Mouse (Mus musculus) stomach, embryonic 16.5 days (tissue): ENCODE data around the gene Inpp5d. TPM values are rescaled to one million over a fixed set of nuclear protein-coding genes. Genes with fewer than 3 reads are reported as not detected.

Experiments
- ATAC-seq: fragments of 200-750 bp; cut with Nextera tagmentation; 2 replicates; pipeline ENCODE4 v1.8.0; 2017; ENCODE audit warnings: moderate number of reproducible peaks, moderate TSS enrichment; ENCODE audit not compliant: insufficient read depth, low FRiP score
- H3K27ac ChIP-seq: fragments of 300-500 bp; sonication (generic); 2 replicates; pipeline ENCODE4 v1.5.1; 2014; ENCODE audit warnings: low read length
- H3K27me3 ChIP-seq: fragments of 300-500 bp; sonication (generic); 2 replicates; pipeline ENCODE4 v1.6.1; 2014; ENCODE audit warnings: low read length, control low read depth, mixed read lengths; ENCODE audit not compliant: control insufficient read depth, insufficient read depth
- H3K36me3 ChIP-seq: fragments of 300-500 bp; sonication (generic); 2 replicates; pipeline ENCODE4 v1.6.1; 2014; ENCODE audit warnings: low read length; ENCODE audit not compliant: control insufficient read depth, insufficient read depth
- H3K4me1 ChIP-seq: fragments of 300-500 bp; sonication (generic); 2 replicates; pipeline ENCODE4 v1.6.1; 2014; ENCODE audit warnings: low read length, control low read depth, mixed read lengths; ENCODE audit not compliant: control insufficient read depth, insufficient read depth
- H3K4me2 ChIP-seq: fragments of 300-500 bp; sonication (generic); 2 replicates; pipeline ENCODE4 v1.6.1; 2014; ENCODE audit warnings: low read depth, low read length, mixed read lengths
- H3K4me3 ChIP-seq: fragments of 300-500 bp; sonication (generic); replicated peaks from 2 replicates; pipeline ENCODE4 v1.5.1; 2014; ENCODE audit warnings: mild to moderate bottlenecking, low read length
- H3K9ac ChIP-seq: fragments of 300-500 bp; sonication (generic); 2 replicates; pipeline ENCODE4 v1.6.1; 2014; ENCODE audit warnings: low read length
- H3K9me3 ChIP-seq: fragments of 300-500 bp; sonication (generic); replicated peaks from 2 replicates; pipeline ENCODE4 v1.6.1; 2016; ENCODE audit warnings: low read length, control low read depth; ENCODE audit not compliant: control insufficient read depth
- WGBS: fragments of 180-500 bp; shearing (Covaris S2); extraction: QIAGEN DNeasy Blood & Tissue Kit; methylation state at CpG from one replicate; pipeline ENCODE4 v1.1.7; 2014; 5-methylcytosine and 5-hydroxymethylcytosine counted together
- polyA plus RNA-seq: library from polyadenylated mRNA; unstranded; fragments of >200 nt; fragmentation: Nextera tagmentation; extraction: Ambion mirVana; gene quantifications from 2 replicates; pipeline ENCODE4 v1.2.1, GENCODE M21; 2015

Inpp5d gene
- polyA plus RNA-seq, 1 experiment from 2014 or later = 8.6 TPM

- Histone ChIP-seq H3K36me3 (no peaks in the 10 kb centered on the region), H3K9ac (no peak overlapping the region), H3K4me3 (no peak overlapping the region), H3K9me3 (no peaks in the 10 kb centered on the region), H3K4me2 (no peak overlapping the region), H3K4me1 (no peaks in the 10 kb centered on the region), H3K27me3 (no peaks in the 10 kb centered on the region), H3K27ac (no peak overlapping the region)
- WGBS = 69% methylated on average over 6 of the region's 6 CpGs
- ATAC-seq = no peak
These were observed 12.1 kb downstream of the Inpp5d start for GRCm38 (mm10) chr1:87632163-87632562.

DNA sequence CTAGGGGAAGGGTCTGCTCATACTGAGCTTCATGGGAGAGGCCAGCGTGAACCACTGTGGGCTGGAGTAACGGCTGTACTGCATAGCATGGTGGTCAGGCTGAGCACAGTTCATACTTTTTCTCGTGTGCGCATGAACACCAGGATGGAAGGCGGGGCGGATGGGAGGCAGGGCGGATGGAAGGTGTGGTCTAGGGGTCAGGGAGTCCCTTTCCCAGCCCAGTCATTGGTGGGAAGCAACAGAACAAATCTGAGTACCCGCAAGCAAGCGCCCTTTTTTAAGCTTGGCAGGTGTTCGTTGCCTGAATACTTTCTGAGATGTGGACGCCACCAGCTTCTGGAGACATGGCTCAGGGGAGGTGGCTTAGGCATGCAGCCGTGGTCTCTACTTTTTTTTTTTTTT is 16.6 kb downstream of the Inpp5d start:
- H3K4me2 ChIP-seq = no peak overlapping the region
- no peak overlapping the region for H3K9ac ChIP-seq
- no peaks in the 10 kb centered on the region for H3K4me1 ChIP-seq
- no peaks in the 10 kb centered on the region for H3K36me3 ChIP-seq
- WGBS = 77% methylated on average over 12 of the region's 12 CpGs
- H3K4me3 ChIP-seq = no peak overlapping the region
- no peaks in the 10 kb centered on the region for H3K9me3 ChIP-seq
- no peak for ATAC-seq
- no peaks in the 10 kb centered on the region for H3K27me3 ChIP-seq
- H3K27ac ChIP-seq = no peak overlapping the region

GRCm38 (mm10) chr1:87637121-87637877 is 17.2 kb downstream of the Inpp5d start:
- no peaks in the 10 kb centered on the region for H3K27me3 ChIP-seq
- WGBS = 84% methylated on average over 4 of the region's 4 CpGs
- H3K9ac ChIP-seq = no peak overlapping the region
- no peak overlapping the region for H3K27ac ChIP-seq
- H3K9me3 ChIP-seq = no peaks in the 10 kb centered on the region
- H3K4me3 ChIP-seq = no peak overlapping the region
- H3K4me2 ChIP-seq = no peak overlapping the region
- no peaks in the 10 kb centered on the region for H3K4me1 ChIP-seq
- peak; percentile 85 for ATAC-seq
- H3K36me3 ChIP-seq = no peaks in the 10 kb centered on the region

- Histone ChIP-seq H3K9ac (no peak overlapping the region), H3K4me1 (no peaks in the 10 kb centered on the region), H3K27ac (no peak overlapping the region), H3K4me3 (no peak overlapping the region), H3K36me3 (no peaks in the 10 kb centered on the region), H3K9me3 (no peaks in the 10 kb centered on the region), H3K4me2 (no peak overlapping the region), H3K27me3 (no peaks in the 10 kb centered on the region)
- peak; percentile 57; the same call in 1 of the 2 replicates for ATAC-seq
- WGBS = 74% methylated on average over 4 of the region's 4 CpGs
These were observed 17.9 kb downstream of the Inpp5d start for GRCm38 (mm10) chr1:87637878-87638600.

- peak overlapping the region; percentile 66 for H3K27ac ChIP-seq
- no peak overlapping the region for H3K4me3 ChIP-seq
- 78% methylated on average over 8 of the region's 8 CpGs for WGBS
- no peak overlapping the region for H3K4me2 ChIP-seq
- no peak overlapping the region for H3K9ac ChIP-seq
- no peaks in the 10 kb centered on the region for H3K4me1 ChIP-seq
- H3K27me3 ChIP-seq = no peaks in the 10 kb centered on the region
- ATAC-seq = no peak
- H3K36me3 ChIP-seq = no peaks in the 10 kb centered on the region
- H3K9me3 ChIP-seq = no peaks in the 10 kb centered on the region
These were observed 19.6 kb downstream of the Inpp5d start for GRCm38 (mm10) chr1:87639724-87640123.

GRCm38 (mm10) chr1:87640165-87640661 is 20.1 kb downstream of the Inpp5d start:
- Histone ChIP-seq H3K4me1 (no peaks in the 10 kb centered on the region), H3K27ac (peak overlapping the region; percentile 66), H3K9ac (no peak overlapping the region), H3K4me2 (no peak overlapping the region), H3K27me3 (no peaks in the 10 kb centered on the region), H3K36me3 (no peaks in the 10 kb centered on the region), H3K4me3 (no peak overlapping the region), H3K9me3 (no peaks in the 10 kb centered on the region)
- no peak for ATAC-seq
- WGBS = 60% methylated on average over 17 of the region's 17 CpGs

DNA sequence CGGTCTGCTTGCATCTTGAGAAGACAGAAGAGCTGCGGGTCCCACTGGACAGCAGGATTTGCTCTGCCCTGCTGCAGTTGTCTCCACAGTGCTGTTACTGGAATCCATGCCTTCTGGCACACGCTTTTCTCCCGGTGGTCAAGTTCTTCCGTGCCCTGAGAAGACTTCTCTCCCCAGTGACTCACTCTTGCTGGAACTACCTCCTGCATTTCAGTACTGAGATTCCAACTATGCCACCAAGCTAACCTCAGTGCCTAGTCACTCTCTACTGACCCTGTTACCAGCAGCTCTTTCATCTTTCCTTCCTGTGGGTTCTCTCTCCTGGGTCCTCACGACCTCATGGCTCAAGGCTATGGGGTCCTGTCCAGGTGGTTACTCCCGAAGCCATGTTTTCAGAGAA is 22.9 kb downstream of the Inpp5d start:
- Histone ChIP-seq H3K36me3 (no peaks in the 10 kb centered on the region), H3K9me3 (no peaks in the 10 kb centered on the region)
- no peak for ATAC-seq

GRCm38 (mm10) chr1:87645041-87645440 is 24.9 kb downstream of the Inpp5d start:
- no peak for ATAC-seq
- H3K36me3 ChIP-seq = no peaks in the 10 kb centered on the region
- no peaks in the 10 kb centered on the region; the same call in 1 of the 2 replicates for H3K4me1 ChIP-seq
- no peaks in the 10 kb centered on the region for H3K9me3 ChIP-seq
- H3K27ac ChIP-seq = no peak overlapping the region
- H3K27me3 ChIP-seq = no peaks in the 10 kb centered on the region
- no peak overlapping the region for H3K4me3 ChIP-seq
- 78% methylated on average over 7 of the region's 7 CpGs for WGBS
- H3K4me2 ChIP-seq = no peak overlapping the region
- H3K9ac ChIP-seq = no peak overlapping the region

More for the DNA sequence above, 22.9 kb downstream of the Inpp5d start:
- Histone ChIP-seq H3K27me3 (no peaks in the 10 kb centered on the region), H3K27ac (no peak overlapping the region), H3K4me2 (no peak overlapping the region), H3K4me3 (no peak overlapping the region), H3K4me1 (no peaks in the 10 kb centered on the region), H3K9ac (no peak overlapping the region)
- 86% methylated on average over 7 of the region's 7 CpGs for WGBS

GRCm38 (mm10) chr1:87645748-87646147 is 25.6 kb downstream of the Inpp5d start:
- Histone ChIP-seq H3K27me3 (no peaks in the 10 kb centered on the region), H3K4me3 (no peak overlapping the region), H3K9ac (no peak overlapping the region), H3K27ac (no peak overlapping the region), H3K4me2 (no peak overlapping the region), H3K36me3 (no peaks in the 10 kb centered on the region), H3K9me3 (no peaks in the 10 kb centered on the region), H3K4me1 (no peaks in the 10 kb centered on the region; the same call in 1 of the 2 replicates)
- ATAC-seq = no peak
- 76% methylated on average over 6 of the region's 6 CpGs for WGBS
